Mouse (Mus musculus) bone marrow macrophage, adult 2 months (primary cell): Measurements from ENCODE around the gene Spats1.

ENCODE experiments used
- CTCF ChIP-seq: IDR thresholded peaks from 2 replicates; pipeline ENCODE4 v1.5.1; 2012; ENCODE audit warnings: low read depth, mild to moderate bottlenecking, low read length, moderate library complexity
- POLR2A ChIP-seq: IDR thresholded peaks from 2 replicates; pipeline ENCODE4 v1.6.1; 2012; ENCODE audit warnings: mild to moderate bottlenecking, low read depth, low read length, borderline replicate concordance

DNA sequence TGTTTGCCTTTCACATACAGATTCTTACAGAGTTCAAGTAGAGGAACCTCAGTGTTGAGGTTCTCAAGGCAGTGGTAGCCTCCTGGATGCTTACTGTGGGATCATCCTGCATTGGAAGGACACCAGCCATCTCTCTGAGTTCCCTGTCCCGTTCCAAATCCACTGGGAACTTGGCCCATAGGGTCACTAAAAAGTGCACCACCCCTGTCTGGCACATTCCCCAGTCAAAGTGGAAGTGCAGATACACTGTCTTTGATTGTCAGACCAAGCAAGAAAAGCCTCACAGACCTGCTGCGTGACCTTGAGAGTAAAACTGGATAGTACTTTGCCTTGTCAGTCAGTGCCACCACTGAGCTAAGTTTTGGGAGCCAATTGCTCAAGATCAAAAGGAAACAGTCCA is 28.2 kb downstream of the Spats1 start:
- no peak for TF ChIP-seq POLR2A
- TF ChIP-seq CTCF = no peak
